Mouse (Mus musculus) liver, embryonic 14.5 days (tissue): ENCODE measurements around the gene Usp50. TPM values are rescaled to one million over a fixed set of nuclear protein-coding genes. Genes with fewer than 3 reads are reported as not detected.

ENCODE experiments used
- ATAC-seq: fragments of 200-750 bp; cut with Nextera tagmentation; 2 replicates; pipeline ENCODE4 v1.8.0; 2017; ENCODE audit warnings: moderate number of reproducible peaks, mild to moderate bottlenecking, moderate library complexity; ENCODE audit not compliant: insufficient read depth
- DNase-seq, 3 experiments: peaks; one replicate each; pipeline ENCODE4 v3.0.0-alpha.2; 2012 to 2013; ENCODE audit warnings: low read depth in 3 of 3, low spot score in 3 of 3
- H3K27ac ChIP-seq: fragments of 300-500 bp; sonication (generic); 2 replicates; pipeline ENCODE4 v1.5.1; 2014; ENCODE audit warnings: moderate library complexity, mild to moderate bottlenecking, control low read depth, inconsistent platforms
- H3K27me3 ChIP-seq: fragments of 300-500 bp; sonication (generic); 2 replicates; pipeline ENCODE4 v1.6.1; 2014; ENCODE audit warnings: mild to moderate bottlenecking, low read length, moderate library complexity; ENCODE audit not compliant: control insufficient read depth, insufficient read depth
- H3K36me3 ChIP-seq: fragments of 300-500 bp; sonication (generic); replicated peaks from 2 replicates; pipeline ENCODE4 v1.6.1; 2014; ENCODE audit warnings: low read depth; ENCODE audit not compliant: control insufficient read depth, insufficient read depth
- H3K4me1 ChIP-seq, 2 experiments: fragments of 200-500 bp in 1 of 2; fragments of 300-500 bp in 1 of 2; sonication (generic) in 1 of 2; replicated peaks; 2 replicates each; pipeline ENCODE4 v1.6.1; 2012 to 2014; ENCODE audit warnings: antibody characterized with exemption in 1 of 2, inconsistent platforms in 1 of 2, low read length in 1 of 2; ENCODE audit not compliant: control insufficient read depth in 2 of 2, insufficient read depth in 2 of 2
- H3K4me2 ChIP-seq: fragments of 300-500 bp; sonication (generic); 2 replicates; pipeline ENCODE4 v1.6.1; 2014; ENCODE audit warnings: low read depth, mild to moderate bottlenecking, control low read depth, moderate library complexity
- H3K4me3 ChIP-seq, 2 experiments: fragments of 200-500 bp in 1 of 2; fragments of 300-500 bp in 1 of 2; sonication (generic) in 1 of 2; 2 replicates each; pipeline ENCODE4 v1.5.1; 2012 to 2014; ENCODE audit warnings: low read depth in 2 of 2, low read length in 2 of 2, mild to moderate bottlenecking in 2 of 2, control low read depth in 1 of 2, inconsistent platforms in 1 of 2, moderate library complexity in 1 of 2; ENCODE audit not compliant: insufficient read depth in 1 of 2
- H3K9ac ChIP-seq: fragments of 300-500 bp; sonication (generic); replicated peaks from 2 replicates; pipeline ENCODE4 v1.6.1; 2014; ENCODE audit warnings: mild to moderate bottlenecking, control low read depth, moderate library complexity
- H3K9me3 ChIP-seq: fragments of 300-500 bp; sonication (generic); 2 replicates; pipeline ENCODE4 v1.6.1; 2016; ENCODE audit warnings: low read length, mixed read lengths; ENCODE audit not compliant: control insufficient read depth
- CTCF ChIP-seq: IDR thresholded peaks from 2 replicates; pipeline ENCODE4 v1.5.1; 2016; ENCODE audit warnings: antibody characterized with exemption, low read depth, control low read depth
- EP300 ChIP-seq: IDR thresholded peaks from 2 replicates; pipeline ENCODE4 v1.6.1; 2016; ENCODE audit warnings: antibody characterized with exemption, low read depth
- WGBS: fragments of 180-500 bp; shearing (Covaris S2); extraction: QIAGEN DNeasy Blood & Tissue Kit; methylation state at CpG from one replicate; pipeline ENCODE4 v1.1.7; 2014; ENCODE audit not compliant: insufficient replicate concordance; 5-methylcytosine and 5-hydroxymethylcytosine counted together
- polyA plus RNA-seq, 2 experiments: library from polyadenylated mRNA; depleted of rRNA in 1 of 2; stranded (reverse) in 1 of 2; unstranded in 1 of 2; fragments of >200 nt; fragmentation: Nextera tagmentation in 1 of 2; extraction: Ambion mirVana in 1 of 2; gene quantifications; 2 replicates each; pipeline versions ENCODE4 v1.2.1 to v1.2.3; 2012 to 2014

The Usp50 gene
- polyA plus RNA-seq, 2 experiments: 0.93 to 1.8 TPM

GRCm38 (mm10) chr2:126730502-126730901 lies 52.8 kb downstream of the Usp50 start:
- WGBS: 66% methylated on average over 2 of the region's 2 CpGs
- Histone ChIP-seq H3K9me3 (no peaks in the 10 kb centered on the region), H3K36me3 (peaks cover 6% of the 10 kb centered on the region), H3K27me3 (no peaks in the 10 kb centered on the region), H3K4me3 (no peak overlapping the region), H3K4me1 (no peaks in the 10 kb centered on the region), H3K9ac (no peak overlapping the region), H3K4me2 (no peak overlapping the region), H3K27ac (no peak overlapping the region)
- ATAC-seq: no peak
- DNase-seq: no peak
- TF ChIP-seq CTCF (no peak), EP300 (no peak)

- DNase-seq (no peak), ATAC-seq (no peak)
- Histone ChIP-seq H3K9ac (no peak overlapping the region), H3K27me3 (no peaks in the 10 kb centered on the region), H3K9me3 (no peaks in the 10 kb centered on the region), H3K36me3 (peaks cover 6% of the 10 kb centered on the region), H3K4me1 (no peaks in the 10 kb centered on the region), H3K4me2 (no peak overlapping the region), H3K27ac (no peak overlapping the region), H3K4me3 (no peak overlapping the region)
- TF ChIP-seq CTCF (no peak), EP300 (no peak)
- WGBS: 88% methylated on average over 4 of the region's 4 CpGs
Observed at GRCm38 (mm10) chr2:126729207-126729606, 54.1 kb downstream of the Usp50 start.

GRCm38 (mm10) chr2:126712950-126713349 lies 70.3 kb downstream of the Usp50 start:
- Histone ChIP-seq H3K4me3 (no peak overlapping the region), H3K9ac (no peak overlapping the region), H3K4me2 (no peak overlapping the region), H3K27ac (no peak overlapping the region), H3K9me3 (no peaks in the 10 kb centered on the region), H3K27me3 (no peaks in the 10 kb centered on the region), H3K36me3 (no peaks in the 10 kb centered on the region), H3K4me1 (peaks cover 8 to 12% of the 10 kb centered on the region in 2 experiments)
- ATAC-seq (no peak), DNase-seq (no peak)
- no peak for TF ChIP-seq EP300
- TF ChIP-seq CTCF: no peak

GRCm38 (mm10) chr2:126712526-126712925 lies 70.7 kb downstream of the Usp50 start:
- WGBS: 91% methylated on average over 5 of the region's 5 CpGs
- Histone ChIP-seq H3K36me3 (no peaks in the 10 kb centered on the region), H3K27ac (no peak overlapping the region), H3K4me3 (no peak overlapping the region), H3K27me3 (no peaks in the 10 kb centered on the region), H3K4me1 (peaks cover 11 to 14% of the 10 kb centered on the region in 2 experiments), H3K4me2 (no peak overlapping the region), H3K9ac (no peak overlapping the region), H3K9me3 (no peaks in the 10 kb centered on the region)
- ATAC-seq (no peak), DNase-seq (no peak)
- TF ChIP-seq EP300 (no peak), CTCF (no peak)

- ATAC-seq (no peak), DNase-seq (no peak)
- H3K9ac ChIP-seq: no peak overlapping the region; the same call in 1 of the 2 replicates
- H3K27ac ChIP-seq: no peak overlapping the region
- peak overlapping the region in 1 of 2 experiments; percentile 96; a peak in 2 of 4 replicates for H3K4me3 ChIP-seq
- WGBS: 43% methylated on average over 4 of the region's 4 CpGs
- H3K4me1 ChIP-seq: peaks cover 8 to 9% of the 10 kb centered on the region in 2 experiments
- peak overlapping the region; percentile 85 for H3K4me2 ChIP-seq
- H3K27me3 ChIP-seq: no peaks in the 10 kb centered on the region
- H3K9me3 ChIP-seq: no peaks in the 10 kb centered on the region
- no peaks in the 10 kb centered on the region for H3K36me3 ChIP-seq
- no peak for TF ChIP-seq EP300
- no peak for TF ChIP-seq CTCF
Observed at GRCm38 (mm10) chr2:126708361-126708760, 74.9 kb downstream of the Usp50 start.
